Mouse (Mus musculus): Measurements from ENCODE around the gene Wdr31. TPM values are rescaled to one million over a fixed set of nuclear protein-coding genes. Genes with fewer than 3 reads are reported as not detected.
"Not testable (repeated sequence)": the region's sequence is repeated elsewhere in the genome, so short reads cannot be mapped to it uniquely, and the experiment has no call there.

The Wdr31 gene
- polyA plus RNA-seq, 1 experiment = 8.3 TPM

DNA sequence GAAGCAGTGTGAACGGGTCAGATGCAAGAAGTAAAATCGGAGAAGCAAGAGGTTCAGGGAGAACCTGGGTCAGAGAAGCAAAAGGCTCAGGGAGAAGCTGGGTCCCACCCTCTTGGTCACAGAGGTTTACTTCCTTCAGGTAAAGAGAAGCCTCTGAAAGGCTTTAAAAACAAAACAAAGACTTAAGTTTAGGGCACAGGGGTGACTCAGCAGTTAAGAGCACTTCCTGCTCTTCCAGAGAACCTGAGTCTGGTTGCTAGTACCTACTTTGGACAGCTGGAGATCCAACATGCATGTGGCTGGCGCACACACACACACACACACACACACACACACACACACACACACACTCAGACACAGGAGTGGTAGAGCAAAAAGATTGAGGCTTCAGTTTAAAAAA is 14.2 kb upstream of the Wdr31 start:
- H3K27ac ChIP-seq (ENCODE audit: insufficient read depth, low read length) = no peak overlapping the region
- H3K4me3 ChIP-seq (ENCODE audit: insufficient read depth, low read length) = no peak overlapping the region
- H3K4me1 ChIP-seq (ENCODE audit: control insufficient read depth, insufficient read depth, low read length) = no peaks in the 10 kb centered on the region
- TF ChIP-seq POLR2A (IDR thresholded peaks at IDR 0.05; ENCODE audit: extremely low read depth, insufficient read depth, low read length) (no peak), CTCF (IDR thresholded peaks at IDR 0.05; ENCODE audit: extremely low read depth, insufficient read depth, low read length) (no peak)

DNA sequence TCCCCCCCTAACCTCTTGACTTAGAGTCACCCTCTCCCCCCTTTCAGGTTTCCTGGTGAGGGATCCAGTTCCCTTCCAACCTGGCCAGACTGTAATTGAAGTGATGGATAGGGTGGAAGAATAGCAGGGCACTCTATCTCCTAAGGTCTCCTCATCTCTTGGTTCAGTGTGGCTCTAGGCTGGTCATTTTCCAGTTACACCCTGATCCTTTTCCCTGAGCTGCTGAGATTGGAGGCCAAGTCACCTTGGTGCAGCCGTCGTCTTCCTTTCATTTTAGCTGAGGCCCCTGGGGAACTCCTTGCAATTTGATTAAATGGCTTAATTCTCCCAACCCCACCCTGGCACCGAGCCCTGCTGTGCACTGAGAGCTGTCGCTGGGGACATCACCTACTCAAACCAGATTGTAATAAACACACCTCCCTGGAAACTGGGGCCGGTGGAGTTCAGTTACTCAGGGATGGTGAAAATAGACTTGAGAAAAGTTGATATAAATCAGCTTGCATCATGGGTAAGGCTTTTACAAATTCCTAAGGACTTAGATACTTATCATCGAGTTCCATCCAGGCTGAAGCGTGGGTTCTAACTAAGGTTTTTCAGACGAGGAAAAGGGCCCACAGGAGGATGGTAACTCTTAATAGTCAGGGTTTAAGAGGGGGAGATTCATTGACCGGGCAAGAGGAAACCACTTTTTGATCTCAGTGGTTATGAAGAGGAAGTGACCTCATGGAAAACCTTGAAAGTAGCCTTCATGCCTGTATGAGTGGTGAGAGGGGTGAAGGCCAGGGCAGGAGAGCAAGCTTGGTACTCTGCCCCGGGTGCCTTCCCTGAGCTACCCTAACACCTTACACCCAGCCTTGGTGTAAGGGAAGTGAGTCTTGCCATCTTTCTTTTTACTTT is 10.3 kb upstream of the Wdr31 start:
- H3K27ac ChIP-seq (ENCODE audit: insufficient read depth, low read length) = no peak overlapping the region
- no peak overlapping the region for H3K4me3 ChIP-seq (ENCODE audit: insufficient read depth, low read length)
- H3K4me1 ChIP-seq (ENCODE audit: control insufficient read depth, insufficient read depth, low read length) = no peaks in the 10 kb centered on the region; the same call in 1 of the 2 replicates
- TF ChIP-seq POLR2A (IDR thresholded peaks at IDR 0.05; ENCODE audit: extremely low read depth, insufficient read depth, low read length) = no peak
- TF ChIP-seq CTCF (IDR thresholded peaks at IDR 0.05; ENCODE audit: extremely low read depth, insufficient read depth, low read length) = no peak

- Histone ChIP-seq H3K4me1 (ENCODE audit: control insufficient read depth, insufficient read depth, low read length) (no peaks in the 10 kb centered on the region; the same call in 1 of the 2 replicates), H3K4me3 (ENCODE audit: insufficient read depth, low read length) (peak within 1 kb of the TSS; percentile 20), H3K27ac (ENCODE audit: insufficient read depth, low read length) (no peak within 1 kb of the TSS)
- no peak for TF ChIP-seq CTCF (IDR thresholded peaks at IDR 0.05; ENCODE audit: extremely low read depth, insufficient read depth, low read length)
- no peak for TF ChIP-seq POLR2A (IDR thresholded peaks at IDR 0.05; ENCODE audit: extremely low read depth, insufficient read depth, low read length)
Observed at GRCm38 (mm10) chr4:62479937-62480708, 9.4 kb upstream of the Wdr31 start, which contains the start of gene Bspry. Bspry (plus strand) TSS chr4:62480053.

DNA sequence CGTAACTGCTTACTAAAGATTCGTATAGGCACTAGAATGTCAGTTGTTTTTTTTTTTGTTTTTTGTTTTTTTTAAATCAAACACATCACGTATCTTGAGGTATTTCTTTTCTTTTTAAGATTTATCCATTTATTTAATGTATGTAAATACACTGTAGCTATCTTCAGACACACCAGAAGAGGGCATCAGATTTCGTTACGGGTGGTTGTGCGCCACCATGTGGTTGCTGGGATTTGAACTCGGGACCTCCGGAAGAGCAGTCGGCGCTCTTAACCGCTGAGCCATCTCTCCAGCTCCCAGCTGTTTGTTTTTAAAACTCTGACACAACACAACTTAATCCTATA is 8.9 kb upstream of the Wdr31 start:
- TF ChIP-seq CTCF (IDR thresholded peaks at IDR 0.05; ENCODE audit: extremely low read depth, insufficient read depth, low read length) = 0 out of 2 replicates have a peak, but pooled peaks have one; percentile 5
- not testable (repeated sequence) for H3K4me1 ChIP-seq (ENCODE audit: control insufficient read depth, insufficient read depth, low read length); H3K27ac ChIP-seq (ENCODE audit: insufficient read depth, low read length)

DNA sequence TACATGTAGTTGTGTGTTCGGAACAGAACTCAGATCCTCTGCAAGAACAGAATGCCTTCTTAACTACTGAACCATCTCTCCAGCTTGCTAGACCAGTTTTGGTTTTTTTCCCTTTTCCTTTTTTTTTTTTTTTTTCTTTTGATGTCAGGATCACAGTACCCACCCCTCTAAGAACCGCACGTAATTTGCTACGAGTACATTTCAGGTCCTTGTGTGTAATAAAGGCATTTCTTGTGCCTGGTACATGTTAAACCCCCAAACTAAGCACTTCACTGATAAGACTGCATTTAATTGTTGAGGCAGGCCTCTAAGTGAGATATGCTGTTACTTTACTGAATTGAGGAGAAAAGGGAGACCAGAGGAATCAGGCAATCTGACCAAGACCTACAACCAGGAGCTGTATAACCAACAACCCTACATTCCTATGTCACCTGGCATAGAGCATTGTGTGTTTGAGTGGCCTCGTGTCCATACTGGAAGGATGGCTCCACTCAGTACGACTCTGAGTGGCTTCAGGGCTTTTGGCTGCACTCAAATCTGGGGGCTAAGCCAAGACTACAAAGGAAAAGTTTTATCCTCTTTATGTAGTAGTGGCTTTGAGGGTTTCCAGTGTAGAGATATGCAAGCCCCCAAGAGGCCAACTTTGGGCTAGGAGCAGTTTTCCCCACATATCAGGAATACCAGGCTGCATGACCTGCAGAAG is 7.0 kb upstream of the Wdr31 start:
- Histone ChIP-seq H3K27ac (ENCODE audit: insufficient read depth, low read length) (no peak overlapping the region), H3K4me1 (ENCODE audit: control insufficient read depth, insufficient read depth, low read length) (no peaks in the 10 kb centered on the region; the same call in 1 of the 2 replicates), H3K4me3 (ENCODE audit: insufficient read depth, low read length) (no peak overlapping the region)
- TF ChIP-seq POLR2A (IDR thresholded peaks at IDR 0.05; ENCODE audit: extremely low read depth, insufficient read depth, low read length) = no peak
- TF ChIP-seq CTCF (IDR thresholded peaks at IDR 0.05; ENCODE audit: extremely low read depth, insufficient read depth, low read length) = no peak

More for the DNA sequence above, 8.9 kb upstream of the Wdr31 start:
- peak overlapping the region; percentile 20 for H3K4me3 ChIP-seq (ENCODE audit: insufficient read depth, low read length)

- no peak overlapping the region for H3K4me3 ChIP-seq (ENCODE audit: insufficient read depth, low read length)
- TF ChIP-seq CTCF (IDR thresholded peaks at IDR 0.05; ENCODE audit: extremely low read depth, insufficient read depth, low read length) (no peak), POLR2A (IDR thresholded peaks at IDR 0.05; ENCODE audit: extremely low read depth, insufficient read depth, low read length) (no peak)
- H3K27ac ChIP-seq (ENCODE audit: insufficient read depth, low read length) = no peak overlapping the region
- no peaks in the 10 kb centered on the region; the same call in 1 of the 2 replicates for H3K4me1 ChIP-seq (ENCODE audit: control insufficient read depth, insufficient read depth, low read length)
Observed at GRCm38 (mm10) chr4:62475793-62476192, 5.1 kb upstream of the Wdr31 start.

DNA sequence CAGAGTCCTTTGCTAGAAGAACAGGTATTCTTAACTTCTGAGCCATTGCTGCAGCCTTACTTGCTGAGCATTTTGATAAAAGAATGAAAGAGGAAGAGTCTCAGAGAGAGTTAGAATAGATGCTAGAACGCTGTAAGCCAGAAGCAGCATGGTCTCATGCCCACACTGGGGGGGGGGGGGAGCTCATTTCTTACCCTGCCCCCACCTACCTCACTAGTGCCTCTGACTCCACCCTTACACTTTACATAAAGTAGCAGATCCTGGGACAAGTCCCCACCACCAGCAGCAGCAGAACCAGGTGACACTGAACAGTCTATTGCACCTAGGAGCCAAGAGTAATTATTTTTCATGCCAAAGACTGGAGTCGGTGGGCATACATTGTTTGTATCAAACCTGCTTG is 4.4 kb upstream of the Wdr31 start:
- TF ChIP-seq CTCF (IDR thresholded peaks at IDR 0.05; ENCODE audit: extremely low read depth, insufficient read depth, low read length) = no peak
- TF ChIP-seq POLR2A (IDR thresholded peaks at IDR 0.05; ENCODE audit: extremely low read depth, insufficient read depth, low read length) = no peak
- no peaks in the 10 kb centered on the region; the same call in 1 of the 2 replicates for H3K4me1 ChIP-seq (ENCODE audit: control insufficient read depth, insufficient read depth, low read length)
- H3K27ac ChIP-seq (ENCODE audit: insufficient read depth, low read length) = no peak overlapping the region
- no peak overlapping the region for H3K4me3 ChIP-seq (ENCODE audit: insufficient read depth, low read length)

GRCm38 (mm10) chr4:62472071-62472470 is 1.4 kb upstream of the Wdr31 start:
- TF ChIP-seq CTCF (IDR thresholded peaks at IDR 0.05; ENCODE audit: extremely low read depth, insufficient read depth, low read length) (no peak), POLR2A (IDR thresholded peaks at IDR 0.05; ENCODE audit: extremely low read depth, insufficient read depth, low read length) (no peak)
- Histone ChIP-seq H3K27ac (ENCODE audit: insufficient read depth, low read length) (no peak overlapping the region), H3K4me3 (ENCODE audit: insufficient read depth, low read length) (no peak overlapping the region), H3K4me1 (ENCODE audit: control insufficient read depth, insufficient read depth, low read length) (no peaks in the 10 kb centered on the region)

- H3K4me1 ChIP-seq (ENCODE audit: control insufficient read depth, insufficient read depth, low read length) = no peaks in the 10 kb centered on the region
- TF ChIP-seq POLR2A (IDR thresholded peaks at IDR 0.05; ENCODE audit: extremely low read depth, insufficient read depth, low read length) (no peak), CTCF (IDR thresholded peaks at IDR 0.05; ENCODE audit: extremely low read depth, insufficient read depth, low read length) (no peak)
- no peak overlapping the region for H3K27ac ChIP-seq (ENCODE audit: insufficient read depth, low read length)
- H3K4me3 ChIP-seq (ENCODE audit: insufficient read depth, low read length) = no peak overlapping the region
Observed at GRCm38 (mm10) chr4:62468158-62468557, 2.5 kb downstream of the Wdr31 start.

Measured in cortical plate, adult 2 months (tissue).